Mouse (Mus musculus): Measurements from ENCODE around the gene Pecr.
"Not testable (repeated sequence)": the region's sequence is repeated elsewhere in the genome, so short reads cannot be mapped to it uniquely, and the experiment has no call there.

The Pecr gene

DNA sequence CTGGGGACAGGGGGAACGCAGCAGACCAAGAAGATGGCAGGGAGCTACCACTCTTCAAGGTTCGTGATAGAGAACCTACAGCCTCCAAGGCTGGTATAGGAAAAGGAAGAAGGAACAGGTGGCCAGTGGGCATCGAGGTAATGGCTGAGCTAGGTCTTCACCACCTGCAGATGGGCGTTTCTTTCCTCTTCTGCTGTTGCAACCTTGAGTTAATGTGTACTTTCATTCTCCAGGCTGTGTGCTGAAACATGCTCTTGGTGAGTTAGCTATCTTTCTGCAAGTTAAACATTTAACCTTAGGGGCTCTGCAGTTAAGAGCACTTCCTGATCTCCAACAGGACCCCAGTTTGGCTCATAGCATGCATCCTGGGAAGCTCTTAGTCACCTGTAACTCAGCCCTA, 3.8 kb upstream of the Pecr start:
- DNase-seq (ENCODE audit: low spot score): no peak

DNA sequence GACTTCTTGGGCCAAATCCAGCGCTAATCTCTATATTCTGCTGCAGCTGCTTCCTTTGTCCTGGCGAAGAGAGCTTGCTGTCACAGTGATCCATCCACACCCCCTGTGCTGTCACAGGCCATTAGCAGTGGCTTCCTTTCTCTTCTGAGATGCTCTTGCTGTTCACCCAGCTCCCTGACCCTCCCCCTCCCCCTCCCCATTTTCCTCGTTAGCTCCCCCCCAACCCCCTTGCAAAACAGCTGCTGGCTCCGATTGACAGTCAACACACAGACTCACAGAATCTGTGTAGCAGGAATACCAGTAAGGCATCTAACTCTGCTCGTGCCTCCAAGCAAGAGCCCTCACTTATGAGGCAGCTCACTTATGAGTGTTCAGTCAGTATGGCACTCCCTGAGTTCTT, 2.8 kb upstream of the Pecr start:
- no peak for DNase-seq (ENCODE audit: low spot score)

DNA sequence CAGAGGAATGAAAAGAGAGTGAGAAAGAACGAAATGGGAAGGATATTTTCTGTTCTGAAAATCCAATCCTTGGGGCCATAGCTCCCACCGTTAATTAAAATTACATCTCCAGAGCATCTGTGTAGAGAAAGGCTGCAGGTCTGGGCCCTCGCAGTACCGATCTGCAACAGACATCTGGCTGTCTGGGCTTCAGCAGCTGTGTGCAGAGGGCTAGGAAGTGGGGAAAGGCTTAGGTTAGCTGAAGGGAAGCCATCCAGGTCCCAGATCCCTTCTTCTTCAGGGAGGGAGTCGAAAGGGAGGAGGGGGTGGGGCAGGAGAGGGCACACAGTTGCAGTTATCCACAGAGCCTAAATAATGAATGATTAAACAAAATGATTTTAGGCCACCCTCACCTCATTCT, 425 bp upstream of the Pecr start:
- no peak for DNase-seq (ENCODE audit: low spot score)

DNA sequence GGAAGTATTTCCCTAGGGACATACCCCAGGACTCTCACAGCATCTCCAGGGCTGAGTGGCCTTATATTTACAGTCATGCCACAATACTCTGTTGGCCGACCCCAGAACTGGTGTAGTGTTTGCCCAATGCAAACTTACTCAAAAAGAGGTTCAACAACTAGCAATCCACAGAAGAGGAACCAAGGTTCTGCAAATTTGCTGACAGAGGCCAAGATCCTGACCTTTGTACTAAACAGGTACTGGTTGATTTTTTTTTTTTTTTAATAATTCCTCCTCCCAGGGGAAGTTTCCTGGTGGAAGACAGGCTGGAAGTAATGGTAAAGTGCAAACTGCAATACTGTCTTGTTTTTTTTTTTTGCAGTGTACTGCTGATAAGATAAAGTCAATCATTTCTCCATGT, 1.5 kb downstream of the Pecr start:
- DNase-seq (ENCODE audit: low spot score): no peak

DNA sequence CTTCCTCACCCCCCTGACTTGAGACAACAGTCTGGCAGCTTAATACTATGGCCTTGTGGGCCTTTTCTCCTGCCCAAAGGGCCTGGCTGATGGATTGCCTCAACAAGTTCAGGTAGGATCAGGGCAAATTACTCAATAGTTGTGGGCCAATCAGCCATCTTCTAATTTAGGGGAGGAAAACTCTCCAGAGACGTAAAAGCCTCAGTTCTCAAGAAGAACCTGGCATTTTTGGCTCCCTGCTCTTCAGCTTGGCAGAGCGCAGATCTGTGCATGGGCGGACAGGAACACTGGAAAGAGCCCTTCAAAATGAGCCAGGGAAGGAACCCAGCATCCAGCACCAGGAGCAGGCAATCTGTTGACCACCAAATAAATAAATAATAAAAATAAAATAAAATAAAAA, 6.0 kb downstream of the Pecr start:
- DNase-seq (ENCODE audit: low spot score): no peak

DNA sequence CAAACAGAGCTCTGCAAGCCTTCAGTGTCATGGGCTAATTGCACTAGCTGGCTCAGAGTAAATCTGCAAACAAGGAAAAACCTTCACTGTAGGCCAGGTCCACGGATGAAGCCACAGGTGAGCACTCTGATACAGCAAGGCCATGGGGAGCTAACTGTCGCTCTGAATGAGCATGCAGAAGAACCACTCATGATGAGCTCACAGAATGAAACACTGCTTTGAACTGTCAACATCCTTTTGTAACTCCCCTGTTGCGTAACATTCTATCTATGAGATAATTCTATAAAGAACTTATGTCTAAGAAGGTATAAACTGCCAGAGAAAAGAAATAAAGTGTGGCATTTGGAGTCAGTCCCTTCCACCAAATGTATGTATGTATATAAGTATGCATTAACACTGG, 21.0 kb downstream of the Pecr start:
- DNase-seq (ENCODE audit: low spot score): no peak

DNA sequence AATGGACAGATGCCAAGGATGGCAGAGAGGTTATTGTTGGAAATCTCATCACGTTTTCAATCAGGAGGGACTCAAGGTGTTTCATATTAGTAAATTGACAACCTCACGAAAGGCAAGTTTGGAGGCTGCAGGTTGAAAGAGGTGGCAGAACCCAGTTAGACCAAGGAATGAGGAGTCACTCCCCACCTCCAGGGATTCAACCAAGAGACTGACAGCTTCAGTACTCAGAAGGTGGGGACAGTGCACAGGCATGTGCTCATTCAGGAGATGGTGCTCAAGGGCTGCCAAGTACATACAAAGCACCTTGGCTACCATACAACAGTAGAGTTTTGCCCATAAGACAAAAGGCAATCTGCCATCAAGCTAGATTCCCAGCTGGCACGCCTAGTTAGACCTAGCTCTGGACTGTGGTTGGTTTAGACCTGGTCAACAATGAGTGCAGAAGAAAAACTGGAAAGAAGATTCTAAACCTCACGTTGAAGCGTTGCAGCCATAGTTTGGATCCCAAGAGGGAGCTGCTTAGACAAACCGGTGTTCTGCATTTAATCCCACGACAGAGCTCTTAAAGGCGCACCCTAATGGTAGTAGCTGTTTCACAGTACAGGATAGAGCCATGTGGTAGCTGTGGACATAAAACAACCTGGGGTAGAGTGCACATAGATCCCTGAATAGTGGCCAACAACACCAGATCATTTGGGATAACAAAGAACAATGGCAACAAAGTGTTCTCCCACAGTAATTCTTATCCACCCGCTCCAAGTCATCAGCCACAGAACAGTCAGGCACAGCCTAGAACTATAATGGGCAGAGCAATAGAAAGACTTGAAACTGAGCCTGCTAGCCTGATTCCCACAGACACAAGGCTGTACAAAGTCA, 27.5 kb downstream of the Pecr start:
- no peak for DNase-seq (ENCODE audit: low spot score)

DNA sequence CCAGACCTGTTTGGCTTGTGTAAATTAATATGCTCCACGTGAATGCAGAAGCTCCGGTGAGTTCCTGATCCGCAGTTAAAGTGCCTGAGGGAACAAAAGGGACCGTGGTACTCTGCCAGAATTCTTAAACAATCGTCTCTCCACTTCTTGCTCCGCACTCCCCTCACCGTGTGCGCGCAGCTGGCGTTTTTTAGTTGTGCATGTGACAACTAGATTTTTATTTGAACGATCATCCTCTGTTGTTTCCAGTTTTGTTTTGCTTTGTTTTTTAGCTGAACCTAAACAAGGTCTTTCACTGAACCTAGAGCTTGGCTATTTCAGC, 28.3 kb downstream of the Pecr start:
- no peak for DNase-seq (ENCODE audit: low spot score)

DNA sequence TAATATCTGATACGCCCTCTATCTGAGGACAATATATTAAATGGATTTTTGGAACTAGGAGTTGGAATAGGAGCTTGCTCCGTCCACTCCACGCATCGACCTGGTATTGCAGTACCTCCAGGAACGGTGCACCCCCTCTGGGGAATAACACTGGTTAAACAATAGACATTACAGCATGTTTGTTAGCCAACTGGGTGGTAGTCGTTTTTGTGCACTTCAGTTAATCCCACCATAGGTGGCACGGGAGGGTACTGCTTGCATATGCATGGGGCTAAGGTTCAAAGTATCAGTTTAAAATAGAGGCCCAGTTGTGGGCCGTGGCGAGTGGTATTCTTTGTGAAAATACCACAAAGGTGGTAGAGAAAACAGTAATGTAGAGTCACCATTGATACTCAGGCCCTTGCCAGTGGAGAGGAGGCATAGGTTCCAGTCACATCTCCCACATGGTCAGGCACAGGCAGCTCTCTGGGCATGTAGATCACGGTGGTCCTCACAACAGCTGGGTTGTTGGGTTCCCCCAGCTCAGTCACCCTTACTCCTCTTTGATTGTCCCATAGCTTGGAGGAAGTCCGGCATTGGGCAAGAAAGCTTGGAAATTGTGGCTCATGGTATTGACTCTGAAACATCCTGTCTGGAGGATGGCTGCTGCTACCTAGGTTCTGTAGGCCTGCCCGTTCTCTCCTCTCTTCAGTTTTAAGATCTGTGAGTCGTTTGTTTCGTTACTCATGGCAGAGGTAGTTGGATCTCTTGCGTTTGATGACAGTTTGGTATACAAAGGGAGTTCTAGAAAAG, 28.9 kb downstream of the Pecr start:
- peak; percentile 29 for DNase-seq (ENCODE audit: low spot score)

DNA sequence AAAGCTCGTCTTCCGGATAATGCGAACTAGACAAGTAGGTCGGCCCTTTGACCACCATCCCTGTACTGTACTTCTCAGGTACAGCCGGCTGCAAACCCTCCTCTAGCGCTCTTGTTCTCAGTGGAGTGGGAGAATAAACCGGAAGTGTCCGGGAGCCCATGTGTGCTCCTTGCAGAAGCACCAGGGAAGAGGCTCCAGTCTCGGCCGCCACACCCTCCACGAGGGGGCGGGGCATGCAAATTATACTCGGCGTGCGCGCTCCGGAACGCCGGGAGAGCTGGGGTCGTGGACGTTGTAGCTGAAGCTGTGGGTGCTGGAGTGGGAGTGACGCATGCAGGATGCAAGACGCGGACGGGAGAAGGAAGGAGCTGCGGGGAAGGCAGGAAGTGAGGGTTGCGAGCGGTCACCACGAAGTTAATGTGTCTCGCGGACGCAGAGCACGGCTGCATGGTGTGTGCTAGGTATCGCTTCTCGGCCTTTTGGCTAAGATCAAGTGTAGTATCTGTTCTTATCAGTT, 29.5 kb downstream of the Pecr start:
- peak; percentile 87 for DNase-seq (ENCODE audit: low spot score)

DNA sequence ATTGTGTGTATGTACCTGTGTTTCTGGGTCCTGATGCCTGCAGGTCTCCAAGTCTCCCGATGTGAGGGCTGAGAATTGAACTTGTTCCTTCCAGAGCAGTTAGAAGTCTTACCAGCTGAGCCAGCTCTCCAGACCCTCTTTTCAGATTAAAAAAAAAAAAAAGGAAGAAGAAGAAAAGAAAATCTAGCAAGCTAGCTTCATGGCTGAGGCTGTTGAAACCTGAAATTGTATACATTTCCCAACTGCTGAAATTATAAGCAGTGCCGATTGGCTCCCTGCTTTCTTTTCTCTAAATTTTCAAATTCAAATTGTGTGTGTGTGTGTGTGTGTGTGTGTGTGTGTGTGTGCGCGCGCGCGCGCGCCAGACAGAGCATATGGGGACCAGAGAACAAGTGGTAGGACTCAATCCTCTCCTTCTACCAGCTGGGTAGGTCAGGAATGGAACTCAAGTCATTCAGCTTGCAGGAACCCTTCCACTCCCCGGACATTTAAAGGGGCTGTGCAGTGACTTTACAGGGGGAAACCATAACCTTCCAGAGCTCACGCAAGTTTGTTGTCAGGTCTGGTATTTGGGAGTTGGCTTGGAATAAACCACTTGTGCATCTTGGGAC, 30.1 kb downstream of the Pecr start:
- DNase-seq (ENCODE audit: low spot score): no peak

DNA sequence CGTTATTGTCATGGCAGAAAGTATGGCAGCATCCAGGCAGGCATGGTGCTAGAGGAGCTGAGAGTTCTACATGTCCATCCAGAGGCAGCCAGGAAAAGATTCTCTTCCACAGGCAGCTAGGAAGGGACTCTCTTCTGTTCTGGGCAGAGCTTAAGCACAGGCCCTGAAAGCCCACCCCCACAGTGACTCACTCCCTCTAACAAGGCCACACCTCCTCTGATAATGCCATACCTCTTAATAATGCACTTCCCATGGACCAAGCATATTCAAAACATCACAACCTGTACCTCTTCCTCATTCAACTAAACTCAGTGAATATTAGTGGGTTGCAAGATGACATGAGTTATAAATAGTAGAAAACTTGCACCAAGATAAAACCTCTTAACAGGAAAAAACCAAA, 32.3 kb downstream of the Pecr start:
- no peak for DNase-seq (ENCODE audit: low spot score)

DNA sequence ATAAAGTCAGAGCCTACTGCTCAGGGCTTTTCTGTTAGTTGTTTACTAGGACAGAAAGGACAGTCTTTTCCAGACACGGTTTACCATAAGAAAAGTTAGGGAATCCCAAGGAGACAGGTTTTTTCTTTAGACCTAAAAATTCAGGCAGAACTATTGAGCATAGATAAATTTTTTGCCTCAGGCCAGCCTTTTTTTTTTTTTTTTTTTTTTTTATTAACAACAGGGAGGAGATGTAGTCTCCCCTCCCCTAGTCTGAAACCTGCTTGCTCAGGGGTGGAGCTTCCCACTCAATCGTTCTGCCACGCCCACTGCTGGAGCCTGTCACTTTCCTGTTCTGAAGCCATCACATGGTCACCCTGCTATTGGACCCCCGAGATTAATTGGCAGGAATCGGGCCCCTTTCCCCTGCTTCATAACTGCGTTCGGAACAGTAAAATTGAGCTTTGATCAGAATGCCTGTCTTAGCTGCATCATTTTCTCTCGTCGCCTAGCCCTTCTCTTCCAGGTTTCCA, 35.8 kb downstream of the Pecr start:
- not testable (repeated sequence) for DNase-seq (ENCODE audit: low spot score)

DNA sequence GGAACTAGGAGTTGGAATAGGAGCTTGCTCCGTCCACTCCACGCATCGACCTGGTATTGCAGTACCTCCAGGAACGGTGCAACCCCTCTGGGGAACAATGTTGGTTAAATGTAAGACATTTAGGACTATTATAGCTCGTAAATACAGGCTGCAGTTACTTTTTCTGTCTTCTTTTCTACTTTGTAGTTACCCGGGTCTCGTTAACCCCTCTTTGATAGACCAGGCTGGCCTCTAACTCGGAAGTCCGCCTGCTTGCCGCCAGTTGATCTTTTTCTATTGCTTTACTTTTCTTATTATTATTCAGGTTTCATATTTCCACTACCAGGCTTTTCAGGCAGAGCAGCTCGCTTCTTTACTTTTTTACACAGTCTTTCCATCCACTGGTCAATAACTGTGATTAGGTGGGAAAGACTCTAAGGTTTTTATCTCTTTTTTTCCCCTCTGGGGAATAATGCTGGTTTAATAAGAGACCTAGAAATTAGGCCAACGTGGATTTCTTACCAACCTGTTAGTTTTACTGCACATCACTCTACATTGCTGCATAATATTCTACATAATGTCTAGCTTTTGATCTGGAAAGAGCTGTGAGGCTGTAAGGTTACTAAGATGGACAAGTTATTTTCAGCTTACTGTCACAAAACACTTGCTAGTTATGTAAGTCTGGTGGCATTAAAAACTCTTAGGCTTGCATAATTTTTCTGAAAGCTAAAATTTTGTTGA, 39.6 kb downstream of the Pecr start:
- no peak for DNase-seq (ENCODE audit: low spot score)

DNA sequence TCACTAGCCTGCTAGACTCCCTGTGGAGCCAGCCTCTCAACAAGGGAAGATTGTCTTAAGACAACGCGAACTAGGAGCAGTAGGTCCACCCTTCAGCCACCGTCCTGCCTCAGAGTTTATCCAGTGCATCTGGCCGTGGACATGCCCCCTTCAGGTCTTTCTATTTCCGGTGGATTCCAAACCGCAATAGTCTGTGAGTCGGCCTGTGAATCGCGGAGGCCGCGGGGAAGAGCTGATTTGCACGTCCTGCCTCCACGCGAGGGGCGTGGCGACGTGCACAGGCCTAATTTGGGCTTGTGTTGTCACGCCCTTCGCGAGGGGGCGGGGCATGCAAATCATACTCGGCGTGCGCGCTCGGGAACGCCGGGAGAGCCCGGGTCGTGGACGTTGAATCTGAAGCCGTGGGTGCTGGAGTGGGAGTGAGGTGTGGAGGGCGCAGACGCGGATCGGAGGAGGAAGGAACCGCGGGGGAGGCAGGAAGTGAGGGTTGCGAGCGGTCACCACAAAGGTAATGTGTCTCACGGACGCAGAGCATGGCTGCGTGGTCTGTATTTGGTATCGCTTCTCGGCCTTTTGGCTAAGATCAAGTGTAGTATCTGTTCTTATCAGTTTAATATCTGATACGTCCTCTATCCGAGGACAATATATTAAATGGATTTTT, 40.3 kb downstream of the Pecr start:
- DNase-seq (ENCODE audit: low spot score): peak; percentile 94

DNA sequence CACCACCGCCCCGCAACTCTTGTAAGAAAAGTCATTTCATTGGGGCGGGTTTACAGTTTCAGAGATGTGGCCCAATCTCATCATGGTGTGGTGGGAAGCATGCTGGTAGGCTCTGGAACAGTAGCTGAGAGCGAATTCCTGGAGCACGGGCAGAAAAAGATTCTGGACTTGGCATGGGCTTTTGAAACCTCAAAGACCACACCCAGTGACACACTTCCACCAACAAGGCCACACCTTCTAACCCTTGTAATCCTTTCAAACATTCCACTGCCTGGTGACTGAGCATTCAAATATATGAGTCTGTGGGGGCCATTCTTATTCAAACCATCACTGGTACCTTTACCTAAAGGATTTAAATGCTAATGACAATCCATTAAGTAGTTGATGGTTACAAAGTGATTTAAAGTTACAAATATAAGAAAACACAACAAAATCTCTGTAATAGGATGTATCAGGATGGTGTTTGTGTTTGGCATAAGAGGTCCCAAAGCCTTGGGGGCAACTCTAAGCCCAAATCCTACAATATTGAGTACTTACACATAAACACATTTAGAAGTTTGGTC, 41.5 kb downstream of the Pecr start:
- DNase-seq (ENCODE audit: low spot score): no peak

DNA sequence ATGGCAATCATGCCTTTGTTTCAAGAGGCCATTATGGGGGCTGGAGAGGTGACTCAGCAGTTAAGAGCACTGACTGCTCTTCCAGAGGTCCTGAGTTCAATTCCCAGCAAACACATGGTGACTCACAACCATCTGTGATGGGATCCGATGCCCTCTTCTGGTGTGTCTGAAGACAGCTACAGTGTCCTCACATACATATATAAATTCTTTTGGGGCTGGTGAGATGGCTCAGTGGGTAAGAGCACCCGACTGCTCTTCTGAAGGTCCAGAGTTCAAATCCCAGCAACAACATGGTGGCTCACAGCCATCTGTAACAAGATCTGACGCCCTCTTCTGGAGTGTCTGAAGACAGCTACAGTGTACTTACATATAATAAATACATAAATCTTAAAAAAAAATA, 45.0 kb downstream of the Pecr start:
- not testable (repeated sequence) for DNase-seq (ENCODE audit: low spot score)

DNA sequence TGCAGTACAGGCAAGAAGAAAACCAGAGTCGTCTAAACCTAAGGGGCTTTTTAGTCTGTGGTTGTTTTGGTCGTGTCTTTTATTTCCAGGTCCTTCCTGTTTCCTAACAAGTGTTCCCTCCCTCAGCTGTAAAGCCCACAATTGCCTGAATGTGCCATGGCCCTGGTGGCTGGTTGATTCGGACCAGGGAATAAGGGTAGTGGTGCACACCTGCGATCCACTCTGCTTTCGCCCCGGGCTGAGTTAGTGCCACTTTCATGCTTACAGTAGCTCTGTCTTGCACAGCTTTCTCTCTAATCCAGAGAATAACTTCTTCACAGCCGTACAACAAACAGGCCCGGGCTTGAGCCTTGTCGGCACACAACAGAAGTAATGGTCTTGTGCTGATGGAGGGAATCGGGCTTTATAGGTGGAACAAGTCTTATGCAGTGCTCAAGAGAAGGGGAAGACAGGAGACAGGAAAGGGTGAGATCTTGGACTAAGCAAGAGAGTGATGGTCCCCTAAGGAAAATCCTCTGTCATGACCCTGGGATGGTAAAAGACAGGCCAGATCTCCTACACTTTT, 46.0 kb downstream of the Pecr start:
- no peak for DNase-seq (ENCODE audit: low spot score)

DNA sequence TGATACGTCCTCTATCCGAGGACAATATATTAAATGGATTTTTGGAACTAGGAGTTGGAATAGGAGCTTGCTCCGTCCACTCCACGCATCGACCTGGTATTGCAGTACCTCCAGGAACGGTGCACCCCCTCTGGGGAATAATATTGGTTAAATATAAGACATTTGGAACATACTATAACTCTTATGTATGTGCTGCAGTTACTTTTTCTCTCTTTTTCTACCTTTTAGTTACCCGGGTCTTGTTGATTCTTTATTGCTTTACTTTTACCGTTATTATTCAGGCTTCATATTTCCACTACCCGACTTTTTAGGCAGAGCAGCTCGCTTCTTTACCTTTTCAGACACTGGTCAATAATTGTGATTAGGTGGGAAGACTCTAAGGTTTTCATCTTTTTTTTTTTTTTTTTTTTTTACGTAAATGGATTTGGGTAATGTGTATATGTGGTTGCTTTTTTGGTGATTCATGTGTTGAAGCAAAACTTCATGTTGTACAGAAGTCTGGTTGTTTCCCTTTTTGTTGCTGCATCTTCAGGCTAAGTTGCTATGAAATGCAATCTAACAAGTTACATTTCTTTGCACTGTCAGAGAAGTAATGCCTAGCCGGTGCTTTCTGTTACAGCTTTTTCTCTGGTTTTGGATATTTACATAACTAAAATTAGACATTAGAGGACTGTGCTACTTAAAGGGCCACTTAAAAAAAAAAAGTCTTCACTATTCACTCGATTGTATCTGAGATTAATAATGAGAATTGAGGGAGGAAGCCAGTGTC, 46.9 kb downstream of the Pecr start:
- DNase-seq (ENCODE audit: low spot score): no peak

All from ovary, postnatal 14 days (tissue).